Mouse (Mus musculus) brain, embryonic 18.5 days (tissue): Measurements from ENCODE around the gene Myo16.

Experiments used
- DNase-seq: peaks from one replicate; pipeline ENCODE4 v3.0.0-alpha.2; 2012; ENCODE audit warnings: low read depth, low spot score

Gene Myo16

DNA sequence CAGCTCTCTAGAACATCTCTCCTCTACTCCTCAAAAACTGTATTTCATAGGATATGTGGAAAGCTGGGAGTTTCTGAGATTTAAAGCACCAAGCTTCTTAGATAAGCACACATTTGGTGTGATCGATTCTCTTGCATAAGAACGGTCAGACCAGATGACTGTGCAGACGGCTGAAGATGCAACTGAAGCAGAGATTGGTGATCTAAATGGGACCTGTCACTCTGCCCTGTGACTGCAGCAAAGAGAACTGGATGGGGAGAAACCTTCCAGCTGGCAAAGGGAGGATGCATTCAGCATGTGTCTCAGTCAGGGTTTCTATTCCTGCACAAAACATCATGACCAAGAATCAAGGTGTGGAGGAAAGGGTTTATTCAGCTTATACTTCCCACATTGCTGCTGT lies 318.7 kb downstream of the Myo16 start:
- no peak for DNase-seq

DNA sequence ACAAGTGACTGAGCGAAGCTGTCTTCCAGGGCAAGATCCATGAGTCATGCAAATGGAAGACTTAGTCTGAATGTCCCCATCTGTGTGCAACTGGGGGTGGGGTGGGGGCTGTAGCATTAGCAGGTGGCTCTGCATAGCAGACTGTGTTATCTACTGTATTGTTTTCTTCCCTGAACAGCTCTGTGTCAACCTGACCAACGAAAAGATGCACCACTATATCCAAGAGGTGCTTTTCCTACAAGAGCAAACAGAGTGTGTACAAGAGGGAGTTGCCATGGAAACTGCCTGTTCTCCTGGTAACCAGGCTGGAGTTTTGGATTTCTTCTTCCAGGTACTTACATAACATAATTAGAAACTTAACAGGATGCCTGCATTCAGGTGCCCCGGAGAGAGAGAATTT lies 320.7 kb downstream of the Myo16 start:
- no peak for DNase-seq

DNA sequence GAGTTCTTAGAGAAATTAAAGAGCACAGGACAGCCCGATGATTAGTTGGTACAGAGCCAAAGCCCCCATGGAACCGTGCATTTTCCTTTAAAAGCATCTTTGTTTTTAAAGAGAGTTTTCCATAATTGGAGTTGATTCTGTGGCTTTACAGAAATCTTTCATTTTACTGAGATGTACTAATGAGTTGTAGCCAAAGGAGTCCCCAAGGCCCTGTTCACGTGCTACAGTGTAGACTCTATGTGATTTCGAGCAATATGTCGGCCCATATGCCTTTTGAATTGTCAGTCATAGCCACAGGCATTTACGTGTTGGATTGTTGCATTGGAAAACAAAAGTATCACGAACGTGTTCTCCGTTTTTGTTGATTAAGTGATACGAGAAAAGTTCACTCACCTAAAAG lies 325.3 kb downstream of the Myo16 start:
- no peak for DNase-seq

DNA sequence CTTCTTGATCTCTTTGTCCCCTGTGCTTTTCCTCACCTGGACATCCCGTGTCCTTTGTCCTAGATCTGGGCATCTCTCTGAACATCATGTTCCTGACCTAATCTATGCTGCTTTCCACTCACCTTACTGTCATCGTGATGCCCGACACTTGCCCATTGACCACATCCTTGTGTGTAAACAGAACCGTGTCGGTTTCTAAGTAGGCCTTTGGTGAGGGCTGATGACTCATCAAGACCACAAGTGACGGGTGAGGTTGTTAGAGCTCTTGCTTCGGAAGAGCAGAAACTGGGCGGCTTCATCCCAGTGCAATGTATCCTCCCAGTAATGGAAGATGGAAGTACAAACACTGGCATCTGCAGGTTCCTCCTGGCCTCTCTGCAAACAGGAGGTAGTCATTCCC lies 327.1 kb downstream of the Myo16 start:
- DNase-seq: no peak

DNA sequence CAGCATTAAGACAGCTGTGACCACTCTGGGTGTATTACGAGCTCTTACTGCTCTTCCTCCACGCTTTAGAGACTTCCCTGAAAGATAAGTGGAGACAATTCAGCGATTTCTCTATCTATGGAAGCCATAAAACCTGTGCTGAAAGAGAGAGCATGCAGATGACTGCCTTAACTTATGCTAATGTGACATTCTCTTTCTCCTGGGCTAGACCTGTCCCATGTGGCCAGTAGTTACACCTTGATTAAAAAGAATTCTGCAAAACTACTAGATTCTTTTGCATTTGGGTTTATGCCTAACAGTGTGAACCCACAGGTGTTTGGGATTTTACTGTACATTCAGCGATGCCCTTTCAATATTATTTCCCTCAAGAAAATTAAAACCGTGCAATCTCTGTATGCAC lies 328.4 kb downstream of the Myo16 start:
- DNase-seq: no peak

DNA sequence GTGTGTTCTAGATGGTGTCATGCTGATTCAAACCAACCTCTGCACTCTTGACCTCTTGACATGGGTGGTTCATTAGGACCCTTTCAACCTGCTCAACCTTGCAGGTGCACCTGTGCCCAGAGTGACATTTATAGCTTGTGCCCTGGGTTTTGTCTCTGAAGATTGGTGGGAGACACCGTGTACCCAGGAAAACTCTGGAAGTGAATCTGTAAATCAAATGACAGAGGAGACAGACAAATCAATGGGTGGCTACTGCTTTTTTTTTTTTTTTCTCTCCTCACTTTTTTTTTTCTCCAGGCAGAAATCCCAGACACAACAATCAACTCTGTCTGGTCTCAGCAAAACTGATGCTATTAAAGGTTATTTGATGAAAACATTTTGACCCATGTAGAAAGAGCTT lies 329.2 kb downstream of the Myo16 start:
- DNase-seq: no peak

DNA sequence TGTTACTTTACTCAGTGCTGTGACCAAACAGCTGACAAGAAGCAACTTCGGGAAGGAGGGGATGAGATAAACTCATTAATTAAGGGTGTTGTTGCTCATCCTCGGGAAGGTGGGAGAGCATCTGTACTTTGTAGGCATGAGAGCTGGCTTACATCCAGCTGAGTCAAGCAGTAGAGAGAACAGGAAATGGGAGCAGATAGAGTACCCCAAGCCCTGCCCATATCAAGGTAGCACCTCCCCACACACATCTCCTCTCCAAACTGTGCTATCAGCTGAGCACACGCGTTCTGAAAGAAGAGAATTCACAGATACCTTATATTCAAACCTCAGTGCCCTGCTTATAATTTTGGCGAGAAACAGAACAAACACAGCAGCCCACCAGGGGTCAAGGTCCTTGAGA lies 330.1 kb downstream of the Myo16 start:
- no peak for DNase-seq

DNA sequence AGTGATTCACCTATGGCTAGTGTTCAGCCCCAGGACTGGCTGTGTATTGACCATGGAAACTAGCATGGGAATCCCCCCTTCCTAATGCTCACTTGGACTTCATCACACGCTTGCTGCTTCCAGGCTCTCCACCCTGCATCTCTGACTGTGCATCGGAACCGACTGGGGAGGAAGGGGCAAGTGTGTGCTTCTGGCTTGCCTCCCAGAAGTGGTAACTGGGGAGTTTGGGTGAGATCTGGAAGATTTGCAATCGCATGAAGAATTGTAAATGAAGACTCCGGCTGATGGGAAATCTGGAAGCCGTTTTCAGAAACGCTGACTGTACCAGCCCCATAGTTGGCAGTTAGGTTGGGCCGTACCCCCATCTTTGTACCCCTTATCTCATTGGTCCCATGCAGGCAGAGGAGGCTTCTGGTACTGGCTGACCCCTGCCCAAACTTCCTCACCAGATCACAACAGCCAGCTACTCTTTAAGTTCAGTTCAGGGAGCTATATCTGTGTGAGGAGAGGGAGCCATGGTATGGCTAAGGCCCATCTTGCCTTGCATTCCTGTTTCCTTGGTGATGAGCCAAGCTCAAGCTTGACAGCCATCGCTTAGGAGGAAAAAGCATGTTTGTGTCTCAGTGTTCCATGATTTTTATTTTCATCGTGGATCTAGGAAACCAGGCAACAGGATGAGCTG lies 336.2 kb downstream of the Myo16 start:
- peak; percentile 59 for DNase-seq

DNA sequence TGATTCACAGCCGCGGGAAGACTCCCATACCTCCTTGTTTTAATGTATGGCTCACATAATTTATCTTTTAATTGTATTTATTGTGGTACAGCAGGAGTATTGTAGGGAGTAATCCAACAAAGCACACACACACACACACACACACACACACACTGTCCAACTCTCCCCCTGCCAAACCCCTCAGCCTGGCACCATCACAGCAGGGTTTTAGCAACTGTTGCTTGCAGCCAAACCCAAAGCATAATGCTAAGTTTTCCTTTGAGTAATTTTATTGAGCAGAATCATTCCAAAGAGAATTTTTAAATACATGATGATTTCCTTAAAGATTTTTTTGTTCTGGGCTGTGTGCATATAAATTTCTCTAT lies 336.7 kb downstream of the Myo16 start:
- DNase-seq: no peak

DNA sequence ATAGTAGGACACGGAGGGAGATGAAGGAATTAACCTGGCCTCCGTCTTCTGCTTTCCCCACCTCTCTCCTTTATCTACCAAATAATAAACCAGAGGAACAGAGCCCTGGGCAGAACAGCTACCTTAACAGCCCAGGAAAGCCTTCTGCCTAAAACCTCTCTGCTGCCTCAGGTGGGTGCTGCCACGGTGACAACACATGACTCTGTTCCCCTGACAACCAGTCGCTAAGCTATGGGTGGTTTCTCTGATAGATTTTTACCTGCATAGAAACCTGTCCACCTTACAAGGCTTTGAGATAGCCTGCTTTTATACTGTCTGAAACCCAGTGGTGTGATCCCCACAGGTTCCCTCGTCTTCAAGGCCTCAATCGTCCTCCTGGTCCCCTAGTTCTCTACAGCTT lies 337.2 kb downstream of the Myo16 start:
- no peak for DNase-seq

DNA sequence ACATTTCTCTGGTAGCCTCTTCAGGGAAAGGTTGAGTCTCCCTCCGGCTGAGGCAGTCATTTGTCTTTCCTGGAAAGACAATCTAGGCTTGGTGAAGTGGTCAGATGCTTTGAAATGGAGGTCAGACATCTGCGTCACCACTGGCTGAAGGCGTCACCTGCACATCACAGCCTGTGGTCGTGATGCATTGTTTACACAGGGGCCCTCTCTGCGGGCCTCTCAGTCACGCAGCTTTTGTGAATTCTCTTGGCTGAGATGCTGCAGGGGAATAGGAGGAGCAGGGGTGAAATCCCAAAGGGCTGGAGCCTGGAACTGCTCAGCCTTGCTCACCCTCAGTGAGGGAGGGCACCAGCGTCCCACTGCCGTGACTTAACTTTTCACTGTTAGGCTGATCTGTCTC lies 346.1 kb downstream of the Myo16 start:
- no peak for DNase-seq

DNA sequence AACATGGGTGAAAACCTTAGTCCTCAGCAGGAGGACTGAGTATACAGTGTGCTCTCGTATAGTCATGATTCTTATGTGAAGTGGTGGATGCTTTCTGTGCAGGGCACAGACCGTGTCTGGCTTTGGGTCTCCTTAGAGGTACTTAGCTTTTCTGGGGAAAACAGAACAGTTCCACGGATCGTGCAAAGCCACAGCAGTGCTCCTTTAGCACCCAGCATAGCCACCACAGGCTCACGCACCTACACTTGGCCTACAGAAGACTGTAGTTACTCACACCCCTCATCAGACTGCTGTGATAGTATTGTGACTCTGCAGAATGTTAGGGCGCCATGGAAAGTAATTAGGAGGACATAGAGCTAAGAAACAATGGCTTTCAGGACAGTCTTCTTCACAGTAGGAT lies 346.8 kb downstream of the Myo16 start:
- DNase-seq: no peak

DNA sequence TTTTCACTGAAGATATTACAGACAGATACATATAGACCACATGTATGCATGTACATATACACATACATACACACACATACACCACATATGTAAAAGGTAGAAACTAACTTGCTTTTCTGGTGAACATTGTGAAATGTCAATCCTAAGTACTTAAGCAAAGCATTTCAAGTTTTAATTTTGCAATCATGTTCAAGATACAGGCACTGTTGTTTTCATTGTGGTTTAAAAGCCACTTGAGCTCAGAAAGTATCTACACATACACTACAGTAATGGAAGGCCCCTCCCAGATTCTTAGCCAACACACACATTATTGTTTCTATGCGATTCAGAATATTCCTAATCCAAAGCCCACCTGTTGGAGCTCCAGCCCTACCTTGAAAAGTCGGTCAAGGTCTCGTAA lies 348.0 kb downstream of the Myo16 start:
- no peak for DNase-seq

DNA sequence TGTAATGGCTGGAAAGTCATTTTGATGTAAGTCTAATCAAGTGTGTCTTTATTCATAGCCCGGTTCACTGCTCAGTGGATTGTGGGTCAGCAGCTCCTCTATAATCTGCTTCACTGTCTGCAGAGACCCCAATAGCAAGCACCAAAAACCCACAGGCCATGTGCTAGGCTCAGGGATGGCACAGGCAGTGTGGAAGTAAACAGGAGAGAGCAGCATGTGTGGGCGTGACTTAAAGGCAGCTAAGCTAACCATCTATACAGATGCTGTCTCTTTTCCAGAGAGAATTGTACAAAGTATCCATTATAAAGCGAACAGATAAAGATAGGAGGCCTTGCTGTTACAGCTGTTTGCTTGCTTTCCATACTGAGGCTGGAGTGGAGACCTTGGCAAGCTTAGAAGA lies 358.4 kb downstream of the Myo16 start:
- no peak for DNase-seq

DNA sequence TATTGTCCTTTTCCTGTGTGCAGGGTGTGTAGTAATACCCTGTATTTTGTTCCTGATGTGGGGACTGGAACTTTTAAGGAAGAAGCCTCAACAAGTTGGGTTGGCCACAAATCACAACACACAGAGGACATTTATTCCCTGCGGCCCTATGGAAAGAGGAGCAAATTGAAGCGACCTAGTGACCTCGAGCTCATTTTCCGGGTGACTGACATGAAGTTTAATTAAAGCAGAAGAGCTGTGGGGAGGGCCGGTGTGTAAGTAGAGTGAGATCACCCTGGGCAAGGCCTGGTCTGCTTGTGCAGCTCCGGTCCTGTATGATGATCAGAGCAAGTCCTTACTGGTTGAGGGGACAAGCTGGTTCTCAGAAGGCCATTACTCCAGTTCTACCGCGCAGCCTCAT lies 363.7 kb downstream of the Myo16 start:
- no peak for DNase-seq

DNA sequence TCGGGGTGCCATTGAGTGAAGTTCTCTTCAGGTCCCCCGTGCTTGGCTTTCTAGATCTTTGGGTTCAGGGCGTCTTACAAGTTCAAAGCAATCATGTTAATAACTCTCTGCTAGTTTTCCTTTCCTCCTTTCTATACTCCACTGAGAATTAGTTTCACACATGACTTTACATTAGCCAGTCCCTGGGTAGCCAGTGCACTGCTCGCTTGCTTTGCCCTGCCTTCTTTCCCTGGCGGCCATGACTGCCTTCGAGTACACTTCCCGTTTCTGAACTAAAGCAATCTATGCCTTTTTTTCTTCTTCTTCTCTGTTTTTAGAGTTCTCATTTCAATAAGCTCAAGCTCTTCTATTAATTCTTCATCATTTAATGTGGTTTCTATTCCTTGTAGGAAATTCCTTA lies 365.6 kb downstream of the Myo16 start:
- no peak for DNase-seq

DNA sequence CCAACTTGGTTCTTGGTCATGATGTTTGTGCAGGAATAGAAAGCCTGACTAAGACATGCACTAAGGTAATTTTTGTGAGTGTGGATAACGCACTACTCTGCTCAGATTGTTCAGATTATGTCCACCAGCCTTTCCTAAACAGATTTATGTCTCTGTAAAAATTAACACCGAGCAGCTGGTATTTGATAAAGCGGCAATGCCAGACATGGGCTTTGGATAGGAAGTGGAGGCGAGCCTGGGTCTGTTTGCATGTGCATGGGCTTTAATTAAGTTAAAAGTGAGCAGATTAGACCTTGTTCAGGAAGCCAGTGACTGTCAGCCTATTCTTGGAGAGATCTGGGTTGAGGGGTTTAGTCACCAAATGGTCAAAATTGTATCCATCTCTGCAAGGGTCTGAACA lies 367.8 kb downstream of the Myo16 start:
- DNase-seq: no peak

DNA sequence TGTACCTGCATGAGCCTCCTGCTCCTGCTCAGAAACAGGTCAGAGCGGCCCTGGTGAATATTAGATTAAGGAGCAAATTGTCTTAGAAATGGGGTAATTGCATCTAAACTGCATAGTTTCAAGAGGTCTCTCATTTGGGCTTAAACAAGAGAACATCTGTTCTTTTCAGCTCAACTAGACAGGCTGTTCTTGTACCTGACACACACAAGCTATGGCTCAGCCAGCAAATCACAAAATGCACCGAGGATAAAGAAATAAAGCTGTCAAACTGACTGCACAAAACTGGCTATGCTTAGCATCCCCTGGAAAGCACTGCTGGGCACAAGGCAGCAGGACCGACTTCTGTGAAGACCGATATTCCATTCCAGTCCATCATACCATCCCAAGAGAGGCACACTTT lies 372.0 kb downstream of the Myo16 start:
- no peak for DNase-seq

DNA sequence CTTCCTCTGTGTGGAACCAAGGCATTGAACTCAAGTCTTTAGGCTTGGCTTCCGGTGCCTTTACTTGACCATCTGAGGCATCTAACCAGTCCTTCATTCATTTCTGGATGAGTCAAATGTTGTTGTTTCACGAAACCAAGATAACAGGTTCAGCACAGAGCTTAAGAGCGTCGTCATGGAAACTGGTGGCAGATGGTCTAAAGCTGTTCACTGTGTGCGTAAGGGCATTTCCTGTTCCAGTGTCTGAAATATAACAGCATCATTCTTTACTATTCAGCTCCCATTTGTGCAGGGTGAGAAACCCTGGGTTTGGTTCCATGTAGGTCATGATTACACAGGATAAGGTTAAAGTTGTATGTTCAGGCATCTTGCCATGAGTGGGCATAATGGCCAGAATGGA lies 372.9 kb downstream of the Myo16 start:
- DNase-seq: peak; percentile 59

DNA sequence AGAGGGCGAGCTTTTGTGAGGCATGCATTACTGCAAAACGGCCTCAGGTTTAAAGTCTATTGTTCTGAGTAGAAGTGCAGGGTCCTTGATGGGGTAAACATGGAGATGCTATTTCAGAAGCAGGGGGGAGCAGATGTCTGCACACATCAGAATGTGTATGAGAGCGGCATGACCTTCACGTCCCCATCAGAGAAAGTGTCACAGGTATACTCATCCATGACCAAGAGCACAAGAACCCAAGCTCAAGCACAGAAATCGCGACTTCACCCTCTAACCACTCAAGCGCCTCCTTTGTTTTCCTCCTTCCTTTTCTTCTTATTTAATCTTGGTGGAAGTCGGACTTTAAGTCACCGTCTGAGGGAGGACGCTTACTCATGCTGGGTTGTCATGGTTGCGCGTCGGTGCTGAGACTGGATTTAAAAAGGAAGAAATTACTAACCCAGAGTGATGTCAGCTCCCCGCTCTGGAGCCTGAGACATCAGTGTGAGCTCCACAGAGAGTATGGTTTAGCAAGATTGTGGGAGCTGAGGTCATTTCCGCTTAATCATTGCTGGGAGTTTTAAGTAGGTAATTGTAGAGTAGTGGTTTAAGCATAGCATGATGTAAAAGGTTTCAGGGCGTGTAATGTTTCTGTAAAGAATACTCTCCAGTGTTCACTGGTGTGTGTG lies 381.0 kb downstream of the Myo16 start:
- no peak for DNase-seq

DNA sequence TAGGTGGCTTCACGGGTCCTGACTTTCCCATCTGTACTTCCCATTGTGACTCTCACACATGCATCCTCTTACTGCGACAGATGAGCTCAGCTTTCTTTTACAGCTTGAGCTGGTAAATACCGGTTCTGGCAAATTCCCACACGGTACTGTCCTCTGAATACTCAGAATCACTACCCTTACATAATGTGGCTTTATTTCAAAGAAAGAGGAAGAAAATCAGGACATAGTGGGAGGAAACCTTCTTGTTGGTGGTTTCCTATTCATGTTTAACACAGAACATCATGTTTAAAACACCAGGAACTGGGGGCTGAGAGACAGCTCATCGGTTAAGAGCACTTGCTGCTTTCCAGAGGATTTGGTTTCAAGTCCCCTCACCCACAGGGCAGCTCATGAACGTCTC lies 384.6 kb downstream of the Myo16 start:
- DNase-seq: no peak

DNA sequence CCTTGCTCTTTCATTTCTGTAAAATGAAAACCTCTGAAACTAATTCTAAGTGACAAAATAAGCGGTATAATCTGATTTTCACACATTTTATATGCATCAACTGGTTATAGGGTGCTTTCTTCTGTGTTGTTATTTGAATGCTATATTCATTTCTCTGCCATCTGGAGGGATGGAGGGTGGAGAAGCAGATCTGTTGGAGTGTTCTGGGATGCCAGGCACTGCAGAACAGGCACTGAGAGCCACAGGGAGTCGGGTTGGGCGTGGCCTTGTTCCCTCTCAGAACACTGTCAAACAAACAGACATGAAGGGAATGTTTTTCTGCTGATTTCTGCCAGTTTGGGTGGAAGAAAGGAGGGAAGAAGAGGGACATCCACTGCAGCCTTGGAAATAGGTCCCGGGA lies 386.0 kb downstream of the Myo16 start:
- peak; percentile 40 for DNase-seq

DNA sequence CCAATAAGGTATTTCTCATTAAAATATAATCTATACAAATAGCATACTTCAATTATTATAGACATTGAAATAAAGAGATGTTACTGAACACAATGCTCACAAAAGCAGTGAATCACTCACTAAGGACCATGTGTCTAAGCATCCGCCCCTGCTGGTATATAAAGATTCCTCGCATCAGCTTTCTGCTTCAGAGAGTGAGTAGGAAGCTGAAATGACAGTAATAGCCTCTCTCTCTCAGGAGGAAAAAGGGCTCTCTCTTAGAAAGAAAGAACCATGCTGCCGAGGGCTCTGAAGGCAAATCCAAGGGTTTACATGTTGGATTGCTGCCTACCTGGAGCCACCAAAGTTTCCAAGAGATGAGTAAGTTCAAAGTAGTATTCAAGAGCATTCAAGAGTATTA lies 392.2 kb downstream of the Myo16 start:
- DNase-seq: no peak

DNA sequence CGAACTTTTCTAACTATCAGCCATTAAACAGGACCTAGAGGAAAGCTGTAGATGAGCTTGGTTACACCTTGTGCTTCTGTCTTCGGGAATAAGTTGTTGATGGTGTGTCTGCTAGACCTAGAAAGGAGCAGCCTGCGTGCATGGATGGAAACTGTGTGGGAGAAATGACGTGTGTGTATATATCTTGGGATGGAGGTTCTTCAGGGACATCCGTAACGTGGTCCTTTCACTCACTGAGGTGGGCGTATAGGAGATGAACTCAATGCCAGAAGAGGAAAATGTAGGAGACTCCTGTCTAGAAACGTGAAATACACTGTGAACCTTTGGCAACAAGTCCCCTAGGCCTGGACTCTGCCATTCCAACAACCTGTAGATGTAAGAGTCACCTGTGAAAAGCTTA lies 392.8 kb downstream of the Myo16 start:
- DNase-seq: no peak
